Mouse (Mus musculus) liver, embryonic 16.5 days (tissue): ENCODE measurements around the gene Stard9. TPM values are rescaled to one million over a fixed set of nuclear protein-coding genes. Genes with fewer than 3 reads are reported as not detected.

Source experiments
- ATAC-seq: fragments of 200-750 bp; cut with Nextera tagmentation; 2 replicates; pipeline ENCODE4 v1.8.0; 2017; ENCODE audit warnings: low read depth, mild to moderate bottlenecking, moderate number of reproducible peaks, moderate library complexity
- H3K27ac ChIP-seq: fragments of 300-500 bp; sonication (generic); 2 replicates; pipeline ENCODE4 v1.5.1; 2014; ENCODE audit warnings: mild to moderate bottlenecking, low read length
- H3K27me3 ChIP-seq: fragments of 300-500 bp; sonication (generic); 2 replicates; pipeline ENCODE4 v1.6.1; 2014; ENCODE audit warnings: low read depth, low read length, mixed read lengths; ENCODE audit not compliant: control insufficient read depth, insufficient read depth
- H3K36me3 ChIP-seq: fragments of 300-500 bp; sonication (generic); 2 replicates; pipeline ENCODE4 v1.6.1; 2014; ENCODE audit warnings: mild to moderate bottlenecking; ENCODE audit not compliant: control insufficient read depth, insufficient read depth
- H3K4me1 ChIP-seq: fragments of 300-500 bp; sonication (generic); 2 replicates; pipeline ENCODE4 v1.6.1; 2014; ENCODE audit warnings: low read depth, low read length, mixed read lengths; ENCODE audit not compliant: control insufficient read depth
- H3K4me2 ChIP-seq: fragments of 300-500 bp; sonication (generic); 2 replicates; pipeline ENCODE4 v1.6.1; 2014; ENCODE audit warnings: low read depth, low read length, mixed read lengths
- H3K4me3 ChIP-seq: fragments of 300-500 bp; sonication (generic); 2 replicates; pipeline ENCODE4 v1.5.1; 2014; ENCODE audit warnings: low read depth, mild to moderate bottlenecking, low read length
- H3K9ac ChIP-seq: fragments of 300-500 bp; sonication (generic); 2 replicates; pipeline ENCODE4 v1.6.1; 2014; ENCODE audit warnings: low read depth, low read length
- H3K9me3 ChIP-seq: fragments of 300-500 bp; sonication (generic); replicated peaks from 2 replicates; pipeline ENCODE4 v1.6.1; 2016; ENCODE audit warnings: low read length; ENCODE audit not compliant: control insufficient read depth
- WGBS: fragments of 180-500 bp; shearing (Covaris S2); extraction: QIAGEN DNeasy Blood & Tissue Kit; methylation state at CpG from one replicate; pipeline ENCODE4 v1.1.7; 2014; ENCODE audit not compliant: insufficient replicate concordance; 5-methylcytosine and 5-hydroxymethylcytosine counted together
- polyA plus RNA-seq: library from polyadenylated mRNA; unstranded; fragments of >200 nt; fragmentation: Nextera tagmentation; extraction: Ambion mirVana; gene quantifications from 2 replicates; pipeline ENCODE4 v1.2.1, GENCODE M21; 2015

The Stard9 gene
- polyA plus RNA-seq, 1 experiment from 2014 or later = 0.94 TPM

DNA sequence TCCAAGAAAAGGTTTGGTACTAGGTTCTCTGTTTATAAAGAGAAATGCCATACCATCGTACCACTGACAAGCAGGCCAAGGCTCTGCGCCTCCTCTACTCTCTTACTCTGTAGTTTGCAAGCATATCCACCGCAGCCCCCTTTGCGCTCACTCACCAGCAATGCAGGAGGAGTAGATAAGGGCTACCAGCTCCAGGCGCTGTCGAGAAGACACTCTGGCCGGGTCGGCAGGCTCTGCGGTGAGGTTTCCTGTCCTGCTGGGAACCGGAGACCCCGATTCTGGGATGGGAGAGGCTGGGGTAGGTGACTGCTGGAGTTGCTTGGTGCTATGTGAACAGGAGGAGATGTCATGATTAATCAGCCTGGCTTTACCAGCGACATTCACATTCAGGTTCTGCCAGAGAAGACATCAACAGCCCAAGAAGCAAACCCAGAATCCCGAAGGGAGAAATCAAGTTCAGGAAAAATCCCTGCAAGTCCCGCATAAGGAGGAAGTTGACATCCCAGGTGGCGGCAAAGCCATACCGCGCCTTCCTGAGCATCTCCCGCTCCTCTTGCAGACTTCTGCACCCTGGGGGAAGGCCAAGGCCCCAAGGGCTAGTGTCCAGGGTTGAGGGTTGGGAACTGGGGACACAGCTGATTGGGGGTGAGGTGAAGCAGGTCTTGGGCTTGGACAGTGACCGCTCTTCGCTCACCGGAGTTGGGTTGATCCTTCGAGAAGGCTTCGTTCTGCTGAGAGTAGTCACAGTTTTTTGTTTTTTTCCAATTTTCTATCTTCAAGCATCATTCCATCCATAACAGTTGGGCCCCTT is 101.1 kb downstream of the Stard9 start:
- H3K27me3 ChIP-seq = no peaks in the 10 kb centered on the region
- peak overlapping the region; percentile 94; the same call in 1 of the 2 replicates for H3K27ac ChIP-seq
- H3K36me3 ChIP-seq = peaks cover 33% of the 10 kb centered on the region
- H3K4me3 ChIP-seq = peak overlapping the region; percentile 85
- peaks cover 29% of the 10 kb centered on the region for H3K4me1 ChIP-seq
- 4% methylated on average over 23 of the region's 23 CpGs for WGBS
- peak overlapping the region; percentile 92 for H3K9ac ChIP-seq
- no peaks in the 10 kb centered on the region for H3K9me3 ChIP-seq
- no peak for ATAC-seq
- H3K4me2 ChIP-seq = peak overlapping the region; percentile 86

- H3K4me2 ChIP-seq = peak overlapping the region; percentile 86
- ATAC-seq = peak; percentile 19; the same call in 1 of the 2 replicates
- H3K4me3 ChIP-seq = peak overlapping the region; percentile 85
- under 1% methylated on average over 50 of the region's 50 CpGs for WGBS
- peak overlapping the region; percentile 94 for H3K27ac ChIP-seq
- H3K36me3 ChIP-seq = peaks cover 28% of the 10 kb centered on the region
- peaks cover 29% of the 10 kb centered on the region for H3K4me1 ChIP-seq
- H3K27me3 ChIP-seq = no peaks in the 10 kb centered on the region
- no peaks in the 10 kb centered on the region for H3K9me3 ChIP-seq
- H3K9ac ChIP-seq = peak overlapping the region; percentile 92
Observed at GRCm38 (mm10) chr2:120730639-120731166, 101.8 kb downstream of the Stard9 start.

DNA sequence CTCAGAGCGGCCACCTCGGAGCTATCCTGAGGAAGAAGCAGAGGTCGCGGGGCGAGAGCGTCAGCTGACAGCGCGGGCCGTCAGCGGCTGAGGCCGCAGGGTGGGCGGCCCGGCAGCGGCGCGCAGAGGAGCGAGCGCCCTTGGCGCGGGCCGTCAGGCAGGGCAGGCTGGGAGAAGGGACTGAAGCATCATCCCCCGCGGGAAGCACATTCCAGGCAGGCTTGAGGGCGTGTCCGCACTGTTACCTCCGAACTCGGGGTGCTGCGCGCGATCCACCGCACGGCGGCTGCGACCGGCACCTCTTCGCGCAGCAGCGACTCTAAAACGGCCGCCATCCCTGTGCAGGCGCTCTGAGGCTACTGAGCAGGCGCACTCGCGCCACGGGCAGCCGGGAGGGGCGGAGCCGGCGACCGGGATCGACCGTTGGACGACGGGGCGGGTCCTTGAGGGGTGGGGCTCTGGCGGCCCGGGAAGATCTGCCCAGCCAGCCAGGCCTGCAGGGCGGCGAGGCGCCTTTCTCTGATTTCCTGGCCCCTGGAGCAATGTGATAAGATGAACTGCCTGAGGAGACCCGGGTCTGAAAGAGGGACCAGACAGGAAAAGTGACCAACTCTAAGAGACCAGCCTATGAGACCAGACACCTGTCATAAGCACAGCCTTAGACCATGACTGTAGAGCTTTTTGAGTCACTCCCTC is 102.4 kb downstream of the Stard9 start:
- ATAC-seq = peak; percentile 97
- Histone ChIP-seq H3K4me2 (peak overlapping the region; percentile 86), H3K4me3 (peak overlapping the region; percentile 85), H3K4me1 (peaks cover 29% of the 10 kb centered on the region), H3K9ac (peak overlapping the region; percentile 92), H3K27me3 (no peaks in the 10 kb centered on the region), H3K9me3 (no peaks in the 10 kb centered on the region), H3K36me3 (peaks cover 21% of the 10 kb centered on the region), H3K27ac (peak overlapping the region; percentile 94)
- WGBS = under 1% methylated on average over 61 of the region's 61 CpGs

DNA sequence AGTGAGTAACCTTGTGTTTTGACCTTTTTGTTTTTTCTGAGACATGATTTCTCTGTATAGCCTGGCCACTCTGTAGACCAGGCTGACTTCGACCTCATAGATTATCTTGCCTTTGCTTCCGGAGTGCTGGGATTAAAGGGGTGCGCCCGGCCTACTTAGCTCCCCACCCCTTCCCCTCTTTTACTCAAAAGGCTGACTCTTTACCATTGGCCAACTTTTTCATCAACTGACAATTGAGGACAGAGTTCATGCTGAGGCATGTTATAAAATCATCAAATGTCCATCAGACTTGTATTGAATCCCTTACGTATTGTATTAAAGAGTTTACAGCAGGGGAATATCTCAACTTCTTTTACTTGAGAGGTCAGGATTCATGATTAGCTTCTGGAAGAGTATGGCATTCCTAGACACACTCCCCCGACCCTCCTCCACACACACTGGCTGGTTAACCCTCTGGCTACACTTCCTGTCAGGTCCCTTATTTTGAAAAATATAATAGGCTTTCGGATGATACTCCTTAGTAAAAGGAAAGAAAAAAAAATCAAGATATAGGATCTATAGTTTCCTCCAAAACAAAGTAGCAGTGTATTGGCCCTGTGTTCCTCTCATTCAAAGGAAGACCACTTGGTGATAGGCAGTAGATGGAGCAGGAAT is 103.1 kb downstream of the Stard9 start:
- peak overlapping the region; percentile 67 for H3K4me2 ChIP-seq
- H3K27me3 ChIP-seq = no peaks in the 10 kb centered on the region
- WGBS = 18% methylated on average over 7 of the region's 7 CpGs
- peak overlapping the region; percentile 92 for H3K27ac ChIP-seq
- ATAC-seq = peak; percentile 6; the same call in 1 of the 2 replicates
- peak overlapping the region; percentile 85 for H3K4me3 ChIP-seq
- H3K36me3 ChIP-seq = peaks cover 15% of the 10 kb centered on the region
- peaks cover 29% of the 10 kb centered on the region for H3K4me1 ChIP-seq
- H3K9me3 ChIP-seq = no peaks in the 10 kb centered on the region
- peak overlapping the region; percentile 51 for H3K9ac ChIP-seq

- no peak overlapping the region for H3K4me3 ChIP-seq
- H3K9ac ChIP-seq = no peak overlapping the region
- ATAC-seq = no peak
- H3K27ac ChIP-seq = no peak overlapping the region
- H3K4me2 ChIP-seq = no peak overlapping the region
- WGBS = 86% methylated on average over 1 of the region's 1 CpGs
- H3K27me3 ChIP-seq = no peaks in the 10 kb centered on the region
- H3K4me1 ChIP-seq = no peaks in the 10 kb centered on the region
- H3K36me3 ChIP-seq = no peaks in the 10 kb centered on the region
- no peaks in the 10 kb centered on the region for H3K9me3 ChIP-seq
Observed at GRCm38 (mm10) chr2:120745496-120745895, 116.6 kb downstream of the Stard9 start.

DNA sequence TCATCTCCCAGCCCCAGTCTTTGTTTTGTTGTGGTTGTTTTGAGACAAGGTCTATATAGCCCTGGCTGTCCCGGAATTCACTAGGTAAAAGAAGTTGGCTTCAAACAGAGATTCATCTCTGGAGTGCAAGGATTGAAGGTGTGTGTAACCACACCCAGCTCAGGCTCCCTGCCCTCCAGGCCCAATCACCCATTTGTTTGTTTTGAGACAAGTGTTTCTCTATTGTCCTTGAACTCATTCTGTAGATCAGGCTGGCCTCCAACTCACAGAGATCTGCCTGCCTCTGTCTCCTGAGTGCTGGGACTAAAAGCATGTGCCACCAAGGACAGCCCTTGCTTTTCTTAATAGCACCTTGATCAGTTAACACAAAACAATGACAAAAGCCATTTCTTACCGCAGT is 119.1 kb downstream of the Stard9 start:
- Histone ChIP-seq H3K9me3 (no peaks in the 10 kb centered on the region), H3K27me3 (no peaks in the 10 kb centered on the region), H3K4me2 (no peak overlapping the region), H3K4me3 (no peak overlapping the region), H3K36me3 (no peaks in the 10 kb centered on the region), H3K27ac (no peak overlapping the region), H3K9ac (no peak overlapping the region), H3K4me1 (no peaks in the 10 kb centered on the region)
- WGBS = 70% methylated on average over 2 of the region's 2 CpGs
- ATAC-seq = no peak

GRCm38 (mm10) chr2:120761922-120762321 is 133.0 kb downstream of the Stard9 start:
- Histone ChIP-seq H3K9ac (no peak overlapping the region), H3K27me3 (no peaks in the 10 kb centered on the region), H3K9me3 (no peaks in the 10 kb centered on the region), H3K27ac (no peak overlapping the region), H3K4me3 (no peak overlapping the region), H3K36me3 (no peaks in the 10 kb centered on the region), H3K4me1 (no peaks in the 10 kb centered on the region), H3K4me2 (no peak overlapping the region)
- no peak for ATAC-seq

GRCm38 (mm10) chr2:120770265-120770935 is 141.5 kb downstream of the Stard9 start:
- no peak overlapping the region for H3K27ac ChIP-seq
- 38% methylated on average over 2 of the region's 2 CpGs for WGBS

More at GRCm38 (mm10) chr2:120770265-120770935, 141.5 kb downstream of the Stard9 start:
- Histone ChIP-seq H3K9ac (no peak overlapping the region), H3K4me1 (peaks cover 2% of the 10 kb centered on the region), H3K4me2 (no peak overlapping the region), H3K27me3 (no peaks in the 10 kb centered on the region), H3K36me3 (no peaks in the 10 kb centered on the region), H3K9me3 (no peaks in the 10 kb centered on the region), H3K4me3 (no peak overlapping the region)
- no peak for ATAC-seq
